Mouse (Mus musculus) cerebellum, adult (tissue): ENCODE measurements around the gene Fbxo40.

Source experiments
- ATAC-seq: cut with Nextera tagmentation; 2 replicates; pipeline ENCODE4 v1.9.2; 2017; ENCODE audit warnings: mild to moderate bottlenecking, moderate library complexity, mixed read lengths; ENCODE audit not compliant: insufficient number of reproducible peaks, low FRiP score, low TSS enrichment

Fbxo40 gene

DNA sequence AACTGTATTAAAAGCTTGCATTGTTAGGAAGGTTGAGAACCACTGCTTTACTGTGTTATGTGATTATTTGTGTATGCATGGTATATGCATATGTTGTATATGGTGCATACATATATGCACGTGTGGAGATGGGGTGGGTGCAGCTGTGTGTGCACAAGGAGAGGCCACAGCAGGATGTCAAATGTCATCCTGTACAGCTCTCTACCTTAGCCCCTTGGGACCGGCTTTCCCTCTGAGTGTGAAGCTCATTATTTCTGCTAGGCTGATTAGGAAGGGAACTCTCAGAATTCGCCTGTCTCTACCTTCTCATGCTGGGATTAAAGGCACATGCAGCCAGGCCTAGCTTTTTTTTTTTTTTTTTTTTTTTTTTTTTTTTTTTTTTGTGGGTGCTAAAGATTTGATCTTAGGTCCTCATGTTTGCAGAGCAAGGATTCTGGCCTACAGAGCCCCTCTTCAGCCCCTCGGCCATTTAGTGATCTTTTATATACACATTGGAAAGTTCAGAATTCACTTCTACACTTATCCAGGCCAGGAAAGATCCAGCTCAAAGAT lies 42.5 kb downstream of the Fbxo40 start:
- no peak for ATAC-seq

DNA sequence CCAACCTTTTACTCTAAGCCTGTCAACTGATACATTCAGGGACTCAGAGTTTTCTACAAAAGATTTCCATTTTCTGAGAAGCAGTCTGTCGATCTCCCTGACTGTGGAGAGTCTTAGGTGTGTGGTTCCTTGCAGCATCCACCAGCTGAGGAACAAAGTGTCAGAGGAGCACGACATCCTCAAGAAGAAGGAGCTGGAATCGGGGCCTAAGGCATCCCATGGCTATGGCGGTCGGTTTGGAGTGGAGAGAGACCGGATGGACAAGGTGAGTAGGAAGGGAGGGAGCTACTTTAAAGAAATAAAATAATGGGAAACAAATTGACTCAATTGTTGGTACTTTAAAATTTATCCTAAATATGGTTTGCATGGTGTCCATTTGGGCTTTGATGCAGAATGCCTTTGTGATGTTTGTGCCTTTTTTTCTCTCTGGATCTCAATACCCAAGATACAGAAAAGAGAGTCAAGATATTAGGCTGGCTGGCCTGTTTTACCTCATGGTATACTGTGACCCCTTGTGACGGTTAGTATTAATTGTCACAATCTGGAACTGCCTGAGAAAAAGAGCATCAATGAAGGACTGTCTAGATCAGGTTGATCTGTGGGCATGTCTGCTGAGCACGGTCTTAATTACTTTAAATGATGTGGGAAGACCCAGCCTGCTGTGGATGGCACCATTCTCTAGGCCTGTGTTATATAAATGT lies 43.7 kb downstream of the Fbxo40 start:
- ATAC-seq = no peak

DNA sequence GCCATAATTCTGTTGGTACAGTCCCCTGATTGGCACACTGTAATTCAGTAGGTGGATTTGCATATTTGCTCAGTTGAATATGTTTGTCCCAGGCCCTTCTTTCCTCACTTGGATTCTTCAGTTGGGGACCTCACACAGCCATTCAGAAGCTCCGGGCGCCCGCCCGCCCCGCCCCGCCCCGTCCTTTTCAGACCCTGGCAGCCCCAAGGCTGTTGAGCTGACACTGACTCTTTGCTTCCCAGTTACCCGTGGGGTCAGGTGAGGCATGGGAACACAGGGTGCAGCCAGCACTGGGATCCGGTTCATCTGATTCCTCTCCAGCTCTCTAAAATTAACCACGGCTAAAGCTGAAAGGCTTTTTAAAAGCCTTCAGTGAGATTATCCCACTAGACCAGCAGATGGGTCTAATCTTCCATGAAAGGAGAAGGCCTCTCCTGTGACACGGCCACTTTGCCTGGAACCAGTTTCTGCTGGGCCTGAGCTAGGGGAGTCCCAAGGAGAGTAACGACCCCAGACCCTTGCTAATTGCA lies 45.3 kb downstream of the Fbxo40 start:
- ATAC-seq = peak; percentile 61; the same call in 1 of the 2 replicates

DNA sequence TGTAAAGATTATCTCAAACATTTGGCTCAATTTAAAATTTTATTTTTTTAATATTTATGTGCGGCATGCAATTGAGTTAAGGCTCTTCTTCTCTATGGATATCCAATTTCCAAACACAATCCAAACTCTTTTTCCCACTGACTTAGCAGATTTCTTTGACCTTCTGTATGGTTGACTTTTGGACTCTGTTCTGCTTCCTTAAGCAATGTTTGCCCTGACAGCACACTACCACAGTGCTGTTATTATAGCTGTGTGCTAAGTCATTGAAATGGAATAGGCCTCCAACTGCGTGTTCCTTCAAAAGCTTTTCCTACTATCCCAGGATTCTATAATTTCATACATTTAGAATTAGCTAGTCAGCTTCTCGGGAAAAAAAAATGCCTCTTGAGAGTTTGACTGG lies 46.7 kb downstream of the Fbxo40 start:
- no peak for ATAC-seq

DNA sequence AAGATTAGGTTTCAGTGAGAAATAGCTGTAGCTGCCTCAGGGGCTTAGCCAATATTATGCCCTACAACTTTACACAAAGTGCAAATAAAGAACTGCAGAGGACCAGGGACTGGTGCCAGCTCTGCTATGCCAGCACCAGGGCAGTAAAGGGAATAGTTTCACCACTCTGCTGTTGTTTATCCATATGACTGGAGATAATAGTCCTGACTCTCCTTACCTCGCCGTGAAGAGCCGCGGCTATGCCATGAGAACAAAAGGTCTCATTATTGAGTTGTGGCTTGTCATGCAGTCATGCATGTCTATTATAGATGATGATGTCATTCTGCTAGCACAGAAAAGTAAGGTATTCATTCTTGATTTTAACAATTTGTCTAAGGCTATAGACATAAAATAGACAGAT lies 48.4 kb downstream of the Fbxo40 start:
- ATAC-seq = no peak

DNA sequence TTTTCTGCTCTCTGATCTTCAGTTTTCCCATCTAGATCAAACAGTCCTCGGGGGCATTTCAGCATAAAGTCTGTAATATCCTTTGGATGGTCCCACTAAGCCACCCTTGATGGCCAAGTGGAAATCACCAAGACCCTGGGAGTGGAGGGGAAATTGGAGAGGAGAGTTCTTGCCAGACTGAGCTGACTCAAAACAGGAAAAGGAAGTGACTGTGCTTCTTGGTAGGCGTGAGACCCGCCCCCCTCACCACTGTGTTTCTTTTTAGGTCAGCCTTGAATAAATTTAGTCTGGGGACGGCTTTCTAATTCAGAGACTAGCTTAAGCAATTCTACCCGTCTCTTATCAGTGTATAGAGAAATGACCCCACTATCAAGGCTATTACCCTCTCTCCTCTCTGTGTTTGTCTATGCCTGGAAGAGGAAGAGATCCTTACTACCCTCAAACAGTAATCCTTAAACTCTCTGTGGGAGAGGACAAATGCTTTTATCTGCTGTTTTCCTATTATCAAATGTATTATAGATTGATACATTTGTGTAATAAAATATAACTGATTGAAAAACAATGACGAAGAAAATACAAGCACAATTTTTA lies 49.0 kb downstream of the Fbxo40 start:
- no peak for ATAC-seq

DNA sequence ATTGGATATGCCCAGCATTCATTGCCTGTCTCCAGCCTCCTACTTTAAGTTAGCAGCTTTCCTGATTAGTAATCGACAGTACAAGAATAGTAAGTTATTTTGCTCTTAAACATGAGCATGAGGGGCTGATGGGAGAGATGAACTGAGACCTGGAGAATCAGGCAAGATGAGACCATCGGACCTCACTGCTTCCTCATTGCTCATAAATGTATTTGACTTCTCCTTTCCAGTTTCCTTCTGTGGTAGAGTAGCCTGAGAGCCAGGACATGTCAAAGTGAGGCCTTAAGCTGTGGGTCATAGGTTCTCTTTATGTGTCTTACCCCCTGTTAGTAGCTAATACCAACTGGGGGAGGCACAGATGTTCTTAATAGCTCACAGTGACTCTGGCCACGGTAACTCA lies 54.5 kb downstream of the Fbxo40 start:
- no peak for ATAC-seq

DNA sequence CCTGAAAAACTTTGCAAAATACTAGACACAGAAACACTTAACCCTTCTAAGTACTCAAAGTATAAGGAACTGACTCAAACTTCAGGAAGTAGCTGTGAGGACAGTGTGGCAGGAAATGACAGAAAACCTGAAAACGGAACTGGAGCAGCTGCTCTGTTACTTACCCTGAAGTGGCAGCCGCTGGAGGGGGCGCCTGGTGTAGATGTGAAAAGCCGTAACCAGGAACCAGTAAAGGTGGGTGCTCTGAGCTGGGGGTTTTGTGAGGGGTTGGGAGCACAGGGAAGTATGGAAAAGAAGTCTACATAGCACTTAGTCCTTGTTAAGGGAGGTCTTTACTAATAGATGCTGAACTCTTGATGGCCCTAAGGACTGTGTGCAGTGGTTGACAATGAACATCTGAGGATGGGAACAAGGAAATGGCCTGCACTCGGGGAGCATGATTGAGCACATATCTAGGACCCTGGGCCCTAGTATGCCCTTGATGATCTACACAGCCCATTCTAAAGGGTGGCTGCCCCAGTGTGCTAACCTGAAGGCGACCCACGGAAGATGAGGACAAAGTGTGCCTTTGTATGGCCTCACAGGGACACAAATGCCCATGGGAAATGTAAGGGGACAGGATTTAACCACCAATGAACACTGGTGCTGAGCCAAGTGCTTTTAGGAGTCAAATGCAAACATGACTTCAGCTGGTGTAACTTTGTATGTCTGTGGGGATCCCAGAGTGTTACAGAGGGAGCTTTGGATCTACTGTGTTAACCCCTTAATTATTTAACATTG lies 55.2 kb downstream of the Fbxo40 start, which contains the start of gene Hcls1:
Gene Hcls1 (plus strand): TSS at position 143 of the 780 bp plus-strand sequence.
- no peak for ATAC-seq

DNA sequence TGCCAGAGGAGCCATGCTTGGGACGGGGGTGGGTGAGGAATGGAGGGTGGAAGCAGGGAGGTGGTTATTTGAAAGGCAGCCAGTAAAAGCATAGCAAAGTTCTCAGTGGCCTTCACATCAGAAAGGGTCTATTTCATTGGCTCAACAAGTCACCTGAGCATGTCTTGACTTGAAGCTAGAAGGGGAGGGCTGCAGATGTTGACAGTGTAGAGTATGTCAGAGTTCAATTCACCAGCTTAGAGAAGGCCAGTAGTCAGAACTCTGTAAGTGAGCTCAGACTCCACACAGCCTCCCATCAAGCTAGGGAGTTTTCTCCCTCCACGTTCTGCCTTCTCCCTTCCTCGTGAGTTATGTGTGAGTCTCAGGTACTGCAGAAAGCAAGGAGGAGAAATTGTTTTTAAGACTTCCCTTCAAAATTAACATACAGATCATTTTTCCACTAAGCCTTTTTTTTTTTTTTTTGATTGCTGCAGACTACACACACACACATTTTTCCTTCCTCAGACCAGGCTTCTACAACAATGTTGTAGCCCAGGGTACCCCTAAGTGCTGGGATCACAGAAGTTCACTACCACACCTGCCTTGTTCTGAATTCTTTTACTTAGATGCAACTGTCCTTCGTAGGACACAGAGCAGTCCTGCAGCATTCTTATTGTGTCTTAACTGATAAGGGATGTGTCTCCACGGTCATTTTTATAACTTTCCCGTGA lies 56.0 kb downstream of the Fbxo40 start:
- ATAC-seq = no peak

DNA sequence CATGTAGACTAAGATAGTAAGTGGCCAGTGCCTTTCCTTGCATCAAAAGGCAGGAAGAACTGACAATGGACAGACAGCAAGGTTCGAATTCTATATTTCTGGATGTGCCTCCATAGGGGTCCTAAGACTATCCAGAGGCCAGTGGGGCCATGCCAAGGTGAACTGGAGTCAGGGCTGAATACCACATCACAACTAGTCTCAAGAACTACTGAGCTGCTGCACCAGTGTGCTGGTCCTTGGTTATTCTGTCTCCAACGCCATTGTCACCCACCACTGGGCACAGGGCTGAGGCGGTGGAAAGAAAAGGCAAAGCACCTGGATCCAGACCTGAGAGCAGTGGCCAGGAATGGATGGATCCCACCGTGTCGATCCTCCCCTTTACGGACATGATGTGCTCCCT lies 57.7 kb downstream of the Fbxo40 start:
- ATAC-seq = no peak

DNA sequence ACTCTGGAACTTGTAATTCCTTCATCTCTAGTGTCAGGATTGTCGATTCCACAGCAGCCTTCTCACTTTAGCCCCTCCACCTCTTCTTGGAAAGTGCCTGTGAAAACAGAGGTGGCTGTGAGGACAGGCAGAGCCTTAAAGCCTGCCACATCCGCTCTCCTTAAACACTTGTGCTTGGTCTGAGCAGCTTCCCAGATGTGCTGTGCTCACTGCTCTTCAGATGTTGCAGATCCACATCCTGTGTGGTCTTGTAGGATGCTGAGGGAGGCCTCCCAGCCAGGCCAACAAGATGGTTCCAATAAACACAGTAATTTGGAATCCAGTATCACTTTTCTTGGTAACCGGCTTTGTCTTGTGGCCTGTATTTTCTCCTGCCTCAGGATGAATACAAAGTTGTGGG lies 58.3 kb downstream of the Fbxo40 start:
- ATAC-seq = no peak

DNA sequence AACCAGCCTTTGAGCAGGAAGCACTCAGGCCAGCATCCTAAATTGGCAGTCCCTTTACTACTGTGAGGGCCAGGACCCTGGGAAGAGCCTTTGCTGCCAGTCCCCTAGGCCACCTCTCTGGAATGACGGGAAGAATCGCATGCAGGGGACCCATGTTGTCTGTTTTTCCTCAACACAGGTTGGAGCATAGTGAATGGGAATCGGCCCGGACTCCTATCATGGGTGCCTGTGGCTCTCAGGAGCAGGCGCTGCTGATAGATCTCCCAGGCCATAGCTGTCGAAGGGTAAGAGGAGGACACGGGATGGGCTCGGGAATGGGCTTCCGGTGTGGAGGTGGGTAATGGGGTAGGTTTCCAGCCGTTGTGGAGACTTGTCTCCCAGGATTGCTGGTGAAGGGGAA lies 58.9 kb downstream of the Fbxo40 start:
- ATAC-seq = no peak

DNA sequence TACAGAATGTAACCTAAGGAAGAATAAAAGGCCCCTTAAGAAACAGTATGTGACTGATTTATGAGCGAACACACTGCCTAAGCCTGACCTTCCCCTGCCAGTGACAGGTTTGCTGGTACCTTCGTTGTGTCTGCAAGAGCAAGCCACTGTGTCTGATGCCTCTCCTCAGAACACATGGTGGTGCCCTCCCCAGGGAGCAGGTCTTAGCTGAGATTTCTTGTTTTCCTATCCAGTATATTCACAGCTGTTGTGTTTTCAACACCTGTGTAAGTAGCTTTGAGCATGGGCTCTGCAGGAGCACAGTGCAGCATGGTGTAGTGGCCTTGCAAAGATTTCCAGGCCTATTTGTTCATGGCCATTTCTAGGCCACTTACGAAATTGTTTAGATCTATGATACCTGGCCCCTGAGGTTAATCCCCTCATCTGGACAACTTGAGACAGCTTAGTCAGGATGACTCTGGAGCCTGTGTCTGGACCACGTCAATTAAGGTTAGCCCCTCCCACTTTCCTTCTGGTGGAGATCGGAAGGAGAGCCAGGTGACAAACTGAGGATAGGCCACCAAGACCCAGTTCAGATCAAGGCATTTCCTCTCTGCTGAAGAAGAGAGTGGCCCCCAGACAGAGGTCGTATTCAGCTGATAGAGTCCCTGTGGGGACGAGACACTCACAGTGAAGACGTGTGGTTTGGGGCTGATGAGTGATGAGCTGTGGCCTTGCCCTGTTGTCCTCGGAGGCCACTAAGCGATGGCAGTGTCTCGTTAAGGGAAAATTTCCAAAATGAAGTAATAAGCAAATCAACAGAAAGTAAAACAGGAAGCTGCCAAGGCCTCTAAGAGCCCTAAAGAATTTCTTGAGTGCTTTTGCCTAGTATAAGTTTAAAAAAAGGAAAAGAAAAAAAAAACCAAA lies 59.8 kb downstream of the Fbxo40 start:
- ATAC-seq = no peak

DNA sequence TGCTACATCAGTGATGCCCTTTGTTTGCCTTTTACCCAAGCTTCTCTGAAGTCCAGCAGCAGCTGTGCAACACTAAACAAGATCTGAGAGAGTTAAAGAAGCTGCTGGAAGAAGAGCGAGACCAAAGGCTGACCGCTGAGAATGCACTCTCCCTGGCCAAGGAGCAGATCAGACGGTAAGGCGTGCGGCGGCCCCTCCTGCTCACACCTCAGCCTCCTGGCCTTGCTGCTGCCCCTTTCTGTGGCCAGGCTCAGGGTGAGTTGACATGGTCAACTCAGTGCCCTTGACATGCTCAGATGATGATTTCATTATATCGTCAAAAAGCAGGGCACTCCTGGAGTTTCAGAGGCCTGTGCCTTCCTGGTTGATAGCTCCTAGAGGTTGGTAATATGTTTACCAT lies 61.1 kb downstream of the Fbxo40 start:
- ATAC-seq = no peak

DNA sequence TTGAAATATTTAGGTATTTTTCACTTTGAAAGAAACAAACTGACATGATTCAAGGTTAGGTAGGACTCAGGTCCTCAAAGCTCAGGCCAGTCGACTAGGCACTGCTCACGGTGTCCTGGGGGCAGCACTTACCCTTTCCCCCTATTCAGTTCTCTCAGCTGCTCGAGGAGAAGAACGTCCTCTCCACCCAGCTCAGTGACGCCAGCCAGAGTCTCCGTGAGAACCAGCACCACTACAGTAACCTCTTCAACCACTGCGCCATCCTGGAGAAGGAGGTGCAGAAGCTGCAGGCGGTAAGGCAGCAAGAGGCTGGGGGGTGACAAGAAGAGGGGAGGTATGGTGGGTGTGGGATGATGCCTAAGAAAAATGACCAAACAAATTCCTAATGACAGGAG lies 62.2 kb downstream of the Fbxo40 start:
- ATAC-seq = no peak

DNA sequence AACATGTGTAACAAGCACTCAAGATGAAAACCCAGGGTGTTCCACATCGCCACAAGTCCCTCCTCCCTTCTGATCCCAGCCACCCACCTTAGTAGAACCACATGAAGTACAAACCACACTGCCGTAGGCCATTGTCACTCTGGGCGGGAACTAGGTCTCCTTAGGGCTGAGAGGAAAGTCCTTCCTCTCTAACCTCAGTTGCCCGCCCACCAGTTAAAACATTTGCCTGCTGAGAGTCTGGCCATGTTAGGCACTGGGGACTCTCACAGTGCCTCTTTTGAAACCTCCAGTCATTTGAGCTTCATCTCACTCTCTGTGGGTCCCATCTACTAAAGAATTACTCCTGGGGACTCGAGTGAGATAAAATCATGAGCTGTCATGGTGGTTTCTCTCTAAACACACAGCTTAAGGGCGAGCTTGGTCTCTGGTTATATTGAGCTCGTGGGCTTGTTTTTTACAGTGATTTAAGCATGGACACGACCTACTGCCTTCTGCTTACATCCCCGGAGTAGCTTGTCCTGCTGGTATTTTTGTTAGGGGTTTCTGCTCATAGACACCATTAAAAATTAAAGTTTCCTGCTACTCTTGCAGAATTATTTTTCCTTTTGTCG lies 62.7 kb downstream of the Fbxo40 start:
- no peak for ATAC-seq

DNA sequence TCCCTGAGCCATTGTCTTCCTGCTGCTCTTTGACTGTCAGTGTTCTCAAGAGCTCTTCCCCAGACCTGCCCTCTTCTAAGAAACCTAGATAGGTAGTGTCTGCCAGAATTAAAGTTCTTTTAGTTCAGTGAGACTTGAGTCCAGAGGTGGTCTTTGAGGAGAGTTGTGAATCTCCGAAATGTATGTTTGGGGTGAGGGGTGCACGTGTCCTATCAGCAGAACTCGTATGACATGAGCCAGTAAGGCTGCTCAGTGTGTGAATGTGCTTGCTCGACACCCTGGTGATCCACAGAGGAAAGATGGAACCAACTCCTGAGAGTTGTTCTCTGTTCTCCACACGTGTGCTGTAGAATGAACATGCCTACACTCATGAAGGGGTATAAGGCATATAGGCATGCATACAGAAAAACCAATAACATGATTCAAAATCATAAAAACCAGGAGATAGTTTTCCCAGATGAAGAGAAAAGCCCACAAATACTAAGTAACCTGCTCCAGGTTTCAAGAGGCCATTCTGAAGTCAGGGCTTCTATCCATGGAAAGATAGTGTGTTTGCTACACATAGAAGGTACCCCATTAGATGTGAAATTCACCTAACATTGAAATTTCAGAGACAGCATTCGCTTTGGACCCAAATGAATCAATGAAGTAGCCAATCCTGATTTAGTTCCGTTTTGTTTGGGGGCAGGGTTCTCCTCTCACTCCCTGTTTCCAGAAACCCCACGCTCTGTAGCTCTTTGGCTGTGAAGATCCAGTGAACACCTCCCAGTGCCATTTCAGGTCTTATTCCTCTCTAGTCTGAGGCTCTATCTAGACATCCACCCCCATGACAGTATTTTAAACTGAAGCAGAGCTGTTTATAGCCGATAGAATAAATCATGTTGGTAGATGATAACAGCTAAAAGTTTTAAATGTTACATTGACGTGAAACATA lies 63.5 kb downstream of the Fbxo40 start:
- no peak for ATAC-seq

DNA sequence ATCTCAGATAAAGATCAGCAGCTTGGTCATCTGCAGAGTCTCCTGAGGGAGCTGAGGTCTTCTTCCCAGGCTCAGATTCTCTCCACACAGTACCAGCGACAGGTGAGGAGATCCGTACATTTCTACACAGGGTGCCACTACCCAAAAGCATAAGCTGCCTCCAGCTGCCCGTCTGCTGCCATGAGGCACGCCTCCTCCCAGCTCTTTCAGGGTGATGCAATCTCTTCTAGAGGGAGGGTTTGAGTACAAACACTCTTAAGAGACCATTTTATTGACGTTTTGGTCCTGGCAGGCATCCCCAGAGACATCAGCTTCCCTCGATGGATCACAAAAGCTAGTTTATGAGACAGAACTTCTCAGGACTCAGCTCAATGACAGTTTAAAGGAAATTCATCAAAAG lies 64.5 kb downstream of the Fbxo40 start:
- no peak for ATAC-seq
